Mouse (Mus musculus) T-cell, adult 2 months (primary cell): Measurements from ENCODE around the gene Hdac9.
"Not testable (repeated sequence)": the region's sequence is repeated elsewhere in the genome, so short reads cannot be mapped to it uniquely, and the experiment has no call there.

Experiments used
- DNase-seq: peaks from one replicate; pipeline ENCODE4 v3.0.0; 2022; ENCODE audit warnings: low spot score

Hdac9 gene

DNA sequence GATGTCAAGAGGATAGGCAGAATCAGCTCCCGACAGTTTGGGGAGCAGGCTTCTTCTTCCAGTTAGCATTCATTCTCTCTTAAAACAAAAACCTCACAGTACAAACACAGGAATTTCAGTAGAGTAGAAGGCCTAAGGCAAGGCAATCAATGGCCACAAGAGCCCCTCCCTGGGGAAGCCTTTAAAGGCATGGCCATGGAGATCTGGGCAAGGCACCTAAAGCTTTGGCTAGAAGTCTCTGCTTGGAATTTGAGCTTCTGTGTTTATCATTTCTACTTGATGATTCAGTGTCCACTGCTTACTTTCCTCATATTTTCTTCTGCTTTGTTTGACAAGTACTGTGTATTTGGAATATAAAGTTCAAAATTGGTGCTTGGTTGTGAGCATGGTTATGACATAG is 429.2 kb downstream of the Hdac9 start:
- no peak for DNase-seq

DNA sequence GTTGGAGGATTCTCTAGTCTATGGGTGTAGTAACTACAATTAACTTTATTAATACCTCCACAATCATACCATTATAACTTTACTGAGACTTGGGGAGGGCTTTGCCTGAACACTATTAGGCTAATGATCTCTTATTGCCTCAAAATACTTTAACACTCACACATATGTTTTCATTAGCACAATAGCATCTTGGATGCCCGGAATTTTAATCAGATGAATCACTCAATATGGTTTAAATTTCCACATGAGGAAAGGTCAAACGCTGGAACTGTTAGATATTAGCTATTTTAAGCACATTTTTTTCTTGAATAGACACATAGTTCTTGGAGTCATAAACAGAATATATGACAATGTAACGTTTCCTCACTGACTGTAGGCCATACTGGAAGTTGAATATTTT is 429.9 kb downstream of the Hdac9 start:
- DNase-seq, result no peak

DNA sequence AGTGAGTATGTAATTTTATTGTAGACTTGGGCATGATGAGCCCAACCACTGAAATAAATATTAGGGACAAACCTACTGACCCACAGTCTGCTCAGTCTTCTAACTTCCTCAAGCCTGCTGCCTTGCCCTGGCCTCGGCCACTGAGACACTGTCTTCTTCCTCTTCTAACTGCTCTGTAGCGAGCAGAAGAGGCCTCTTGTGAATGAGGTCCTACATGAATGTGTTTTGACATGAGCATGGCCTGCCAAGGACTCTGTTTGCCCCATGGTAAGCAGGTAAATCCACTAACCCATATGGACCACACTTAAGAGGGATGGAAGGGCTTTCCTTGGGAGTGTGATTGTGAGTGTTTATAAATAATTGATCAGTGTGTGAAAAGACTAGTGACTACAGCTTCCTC is 430.9 kb downstream of the Hdac9 start:
- no peak for DNase-seq

DNA sequence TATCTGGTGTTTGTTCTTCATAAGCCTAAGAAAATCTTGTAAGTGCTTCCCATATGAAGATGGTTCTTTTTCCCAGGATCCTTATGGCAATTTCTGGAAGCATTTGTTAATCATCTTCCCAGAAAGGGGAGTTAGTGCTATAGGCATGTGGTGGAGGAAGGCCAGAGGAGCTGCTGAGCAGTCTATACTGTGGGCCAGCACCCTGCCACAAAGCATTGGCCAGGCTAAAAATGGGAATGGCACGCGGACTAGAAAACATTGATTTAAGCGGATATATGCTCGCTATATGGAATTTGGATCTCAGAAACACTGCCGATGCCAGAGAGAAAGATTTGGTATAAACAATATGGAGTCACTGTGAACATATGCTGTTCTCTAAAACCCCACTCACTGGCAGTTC is 435.2 kb downstream of the Hdac9 start:
- no peak for DNase-seq

DNA sequence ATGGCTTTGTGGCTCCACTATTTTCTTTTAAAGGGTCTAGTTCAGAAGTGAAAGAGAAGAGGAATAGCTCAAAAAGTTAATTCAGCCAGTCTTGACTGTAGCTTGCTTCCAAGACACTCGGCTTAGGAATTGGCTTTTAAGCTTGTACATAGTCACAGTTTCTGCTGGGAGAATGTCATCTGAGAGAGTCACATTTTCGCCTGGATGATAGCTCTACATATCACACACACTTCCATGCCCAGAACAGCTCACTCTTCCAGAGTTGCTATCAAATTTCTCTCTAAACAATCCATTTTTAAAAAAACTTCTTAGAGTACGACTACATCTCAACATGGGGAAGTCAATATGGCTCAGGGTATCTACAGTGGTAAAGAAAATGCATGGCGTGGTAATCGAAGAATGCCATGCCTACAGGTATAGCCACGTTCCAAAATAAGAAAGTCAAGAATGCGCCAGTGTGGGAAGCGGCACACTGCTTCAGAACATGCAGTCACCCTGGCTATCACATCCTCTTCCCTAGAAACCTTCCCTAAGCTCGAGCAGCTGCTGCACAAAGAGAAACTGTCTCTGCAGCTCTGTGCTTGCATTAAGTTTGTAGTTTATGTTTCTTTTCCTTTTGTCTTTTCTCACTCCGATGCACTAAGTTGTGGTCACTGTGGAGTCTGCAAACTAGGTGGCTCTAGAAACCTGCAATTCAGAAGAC is 443.8 kb downstream of the Hdac9 start:
- DNase-seq, result no peak

DNA sequence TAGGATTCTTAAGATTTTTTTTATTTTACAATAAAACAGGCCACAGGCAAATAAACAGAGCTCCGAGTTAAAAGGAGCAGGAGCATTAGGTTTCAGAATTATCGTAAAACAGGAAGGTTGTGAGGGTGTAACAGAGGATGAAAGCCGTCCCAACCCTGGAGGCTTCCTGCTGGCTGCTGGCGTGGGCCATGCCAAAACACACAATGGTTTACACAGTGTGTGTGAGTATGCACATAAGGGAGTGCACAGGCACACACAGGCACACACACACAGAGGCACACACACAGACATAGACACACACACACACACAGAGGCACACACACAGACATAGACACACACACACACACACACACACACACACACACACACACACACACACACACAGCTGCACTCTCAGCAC is 444.4 kb downstream of the Hdac9 start:
- DNase-seq, result no peak

DNA sequence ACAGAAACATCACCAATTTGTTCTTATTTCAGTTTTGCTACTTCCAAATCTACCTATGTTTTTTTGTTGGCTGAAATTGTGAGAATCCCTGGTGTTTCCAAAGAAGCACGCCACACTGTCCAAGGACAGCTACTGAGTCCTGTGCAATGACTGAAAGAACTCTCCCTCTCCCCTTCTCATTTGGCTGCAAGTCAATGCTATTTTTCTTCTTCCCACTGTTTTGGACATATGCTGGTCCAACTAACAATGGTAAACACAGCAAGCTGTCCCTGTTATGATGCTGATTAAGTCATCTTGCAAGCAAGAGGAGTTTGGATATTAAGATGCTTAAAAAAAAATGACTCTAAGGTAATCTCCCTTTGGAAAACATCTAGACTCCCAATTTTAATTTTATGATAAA is 455.2 kb downstream of the Hdac9 start:
- no peak for DNase-seq

DNA sequence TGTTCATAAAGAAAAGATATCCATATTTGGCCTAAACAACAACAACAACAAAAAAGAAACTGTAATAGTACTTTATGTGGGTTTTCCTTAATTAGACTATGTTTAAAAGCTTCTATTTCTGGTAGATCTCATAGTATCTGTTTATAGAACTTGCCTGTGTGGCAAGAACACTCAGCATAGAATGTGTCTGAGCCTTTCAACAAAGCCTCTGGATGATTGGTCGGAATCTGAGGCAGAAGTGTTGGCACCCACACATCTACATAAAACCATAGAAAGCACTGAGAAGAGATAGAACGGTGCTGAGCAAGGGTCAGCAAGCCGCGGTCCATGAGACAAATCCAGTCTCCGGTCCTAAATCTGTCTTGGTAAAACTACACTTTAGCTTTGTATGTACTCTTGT is 464.3 kb downstream of the Hdac9 start:
- no peak for DNase-seq

DNA sequence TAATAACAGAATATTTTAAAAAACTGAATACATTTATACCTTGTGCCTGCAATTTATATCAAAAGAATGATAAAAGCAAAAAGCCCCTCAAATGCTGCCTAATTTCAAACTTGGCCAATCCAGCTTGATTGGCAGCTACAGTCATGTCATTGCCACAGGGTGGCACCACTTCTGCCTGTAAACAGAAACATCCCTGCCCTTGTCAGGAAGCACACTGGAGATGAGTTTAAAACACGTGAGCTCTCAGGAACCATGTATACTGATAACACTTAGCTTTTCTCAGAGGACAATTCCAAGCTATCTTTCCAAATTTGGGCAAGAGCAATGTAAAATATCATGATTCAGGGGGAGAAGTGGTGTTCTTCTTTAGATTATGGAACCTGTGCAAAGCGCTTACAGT is 465.7 kb downstream of the Hdac9 start:
- DNase-seq, result no peak

DNA sequence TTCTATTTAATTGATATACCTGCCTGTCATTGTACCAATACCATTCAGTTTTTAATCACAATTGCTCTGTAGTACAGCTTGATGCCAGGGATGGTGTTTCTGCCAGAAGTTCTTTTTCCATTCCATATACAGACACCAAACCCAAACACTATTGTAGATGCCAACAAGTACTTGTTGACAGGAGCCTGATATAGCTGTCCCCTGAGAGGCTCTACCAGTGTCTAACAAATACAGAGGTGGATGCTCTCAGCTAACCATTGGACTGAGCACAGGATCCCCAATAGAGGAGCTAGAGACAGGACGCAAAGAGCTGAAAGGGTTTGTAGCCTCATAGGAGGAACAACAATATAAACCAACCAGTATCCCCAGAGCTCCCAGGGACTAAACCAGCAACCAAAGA is 472.2 kb downstream of the Hdac9 start:
- not testable (repeated sequence) for DNase-seq

DNA sequence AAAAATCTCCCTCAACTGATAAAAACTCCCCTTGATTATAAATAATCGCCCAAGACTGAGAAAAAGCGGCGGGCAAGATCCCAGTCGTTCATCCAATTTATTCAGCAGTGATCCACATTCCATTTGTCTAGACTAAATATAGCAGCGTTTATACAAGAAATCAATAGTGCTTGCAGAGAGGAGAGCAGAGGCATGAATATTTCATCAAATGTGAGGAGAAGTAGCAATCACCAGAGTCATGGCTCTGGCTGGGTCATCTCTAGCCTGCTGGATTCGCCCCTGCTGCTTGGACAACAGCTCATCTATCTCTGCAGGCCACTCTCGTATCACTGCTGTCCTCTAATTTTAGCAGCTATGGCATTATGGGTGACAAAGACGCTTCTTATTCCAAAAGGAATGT is 476.0 kb downstream of the Hdac9 start:
- DNase-seq, result no peak

DNA sequence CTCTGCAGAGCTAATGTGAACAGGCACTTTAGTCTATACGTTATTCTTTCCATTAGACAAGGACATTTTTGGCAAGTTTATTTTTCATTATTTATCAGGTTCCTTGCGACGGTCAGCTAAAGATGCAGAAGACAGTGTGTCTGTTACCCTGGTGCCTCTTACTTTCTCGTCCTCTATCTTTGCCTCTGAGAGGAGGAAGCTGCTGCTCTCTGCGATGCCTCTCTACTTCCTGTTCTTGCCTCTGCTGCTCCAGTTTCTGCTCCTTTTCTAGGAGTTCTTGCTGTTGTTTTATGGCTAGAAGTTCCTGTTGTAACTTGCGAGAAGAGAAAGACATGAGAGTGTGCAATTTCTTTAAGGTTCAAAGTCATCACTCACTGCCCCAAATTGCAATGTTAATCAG is 484.0 kb downstream of the Hdac9 start:
- DNase-seq, result no peak

DNA sequence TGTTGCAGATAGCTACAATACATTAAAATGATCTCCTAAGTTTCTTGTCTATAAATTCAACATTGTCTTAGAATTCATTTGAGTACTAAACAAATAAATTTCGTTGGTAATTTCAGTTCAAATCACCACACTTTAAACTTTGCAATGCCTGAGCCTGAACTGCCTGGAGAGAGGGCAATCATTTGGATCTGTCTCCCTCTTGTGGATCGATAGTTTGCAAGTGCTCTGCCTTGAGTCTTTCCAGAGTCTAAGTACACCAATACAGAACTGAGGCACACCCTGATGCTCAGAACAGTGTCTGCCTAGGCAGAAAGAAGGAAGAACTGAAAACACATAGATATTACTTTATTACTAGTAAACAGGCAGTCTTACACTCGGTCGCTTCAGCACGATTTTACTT is 484.4 kb downstream of the Hdac9 start:
- no peak for DNase-seq

DNA sequence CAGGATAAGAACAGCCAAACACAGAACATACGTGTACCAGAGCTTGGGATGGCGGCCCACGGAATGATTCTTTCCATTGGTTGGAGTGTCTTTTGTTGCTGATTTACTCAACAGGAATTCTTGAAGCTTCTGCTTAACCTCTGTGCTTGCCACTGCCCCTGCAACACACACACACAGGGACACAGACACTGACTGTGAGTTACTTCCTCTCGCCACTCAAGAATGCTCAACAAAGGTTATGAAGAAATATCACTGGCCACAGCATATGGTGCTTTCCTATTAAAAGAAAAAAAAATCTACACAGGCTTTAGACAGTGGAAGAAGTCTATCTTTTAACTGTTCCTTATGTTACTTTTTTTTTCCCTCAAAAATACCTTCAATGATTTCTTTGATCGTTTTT is 485.1 kb downstream of the Hdac9 start:
- DNase-seq, result no peak

DNA sequence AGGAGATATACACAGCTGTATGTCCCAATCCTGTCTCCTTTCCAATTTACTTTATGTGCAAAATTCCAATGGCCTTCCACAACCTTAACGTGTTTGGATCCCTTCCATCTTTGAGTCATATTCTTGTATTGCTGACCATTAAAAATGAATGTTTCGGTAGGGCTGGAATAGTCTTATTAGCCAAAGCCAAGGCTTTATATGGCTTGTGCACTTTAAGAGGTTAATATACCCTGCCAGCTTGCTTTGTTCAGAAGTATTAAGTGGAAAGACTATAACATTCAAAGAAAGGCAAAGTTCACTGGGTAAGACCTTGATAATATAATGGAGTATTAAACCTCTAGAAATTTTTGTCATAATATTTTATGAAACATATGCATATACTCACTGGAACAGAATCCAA is 491.4 kb downstream of the Hdac9 start:
- DNase-seq, result no peak

DNA sequence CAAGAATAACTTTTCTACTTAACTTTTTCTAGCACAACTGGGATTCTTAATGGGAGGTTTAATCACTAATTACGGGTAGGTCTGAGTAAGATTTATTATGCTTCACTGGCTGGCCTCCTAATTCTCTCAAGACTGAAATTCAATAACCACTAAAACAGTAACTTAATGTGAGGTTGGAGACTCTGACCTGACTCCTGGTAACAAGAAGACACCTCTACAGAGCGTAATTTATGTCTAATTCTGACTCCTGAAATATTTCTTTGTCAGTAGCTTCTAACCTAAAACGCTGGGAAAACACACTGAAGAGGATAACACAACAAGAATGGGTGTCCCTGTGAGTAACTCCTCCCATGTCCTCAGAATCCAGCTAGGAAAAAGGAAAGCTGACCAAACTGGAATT is 508.8 kb downstream of the Hdac9 start:
- DNase-seq, result no peak

DNA sequence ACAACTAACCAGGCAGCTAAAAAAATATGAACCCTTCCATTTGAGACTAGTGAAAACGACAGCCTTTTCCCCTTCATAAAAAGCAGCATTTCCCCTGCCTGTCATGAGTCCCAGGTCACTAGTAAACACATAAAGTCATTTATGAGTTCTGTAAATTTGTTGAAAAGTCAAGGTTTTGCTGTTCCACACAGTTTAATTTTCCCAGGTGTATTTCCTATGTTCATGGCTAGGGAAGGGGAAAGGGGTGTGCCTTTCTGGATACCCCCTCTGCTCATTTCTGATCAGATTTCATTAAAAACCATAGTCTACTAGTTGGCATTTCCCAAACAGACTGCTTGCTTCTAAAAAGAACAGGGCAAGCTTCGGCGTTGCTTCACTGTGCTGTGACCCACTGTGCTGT is 509.8 kb downstream of the Hdac9 start:
- no peak for DNase-seq

DNA sequence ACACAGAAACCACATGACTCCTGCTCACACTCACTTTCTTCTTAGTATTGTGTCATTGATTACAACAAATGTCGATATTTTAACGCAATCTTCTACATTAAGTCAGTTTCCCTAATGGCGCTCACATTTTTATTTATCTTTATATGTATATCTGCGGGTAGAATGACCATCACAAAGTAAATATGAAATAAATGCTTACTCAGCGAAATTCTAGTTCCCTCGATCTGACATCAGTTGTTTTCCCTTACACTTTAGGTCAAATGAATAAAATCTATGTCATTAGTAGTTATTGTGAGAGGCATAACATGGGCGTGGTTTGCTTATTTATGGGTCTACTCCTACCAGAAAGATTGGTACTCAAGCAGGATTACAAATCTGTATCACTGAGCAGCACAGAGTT is 514.8 kb downstream of the Hdac9 start:
- no peak for DNase-seq

DNA sequence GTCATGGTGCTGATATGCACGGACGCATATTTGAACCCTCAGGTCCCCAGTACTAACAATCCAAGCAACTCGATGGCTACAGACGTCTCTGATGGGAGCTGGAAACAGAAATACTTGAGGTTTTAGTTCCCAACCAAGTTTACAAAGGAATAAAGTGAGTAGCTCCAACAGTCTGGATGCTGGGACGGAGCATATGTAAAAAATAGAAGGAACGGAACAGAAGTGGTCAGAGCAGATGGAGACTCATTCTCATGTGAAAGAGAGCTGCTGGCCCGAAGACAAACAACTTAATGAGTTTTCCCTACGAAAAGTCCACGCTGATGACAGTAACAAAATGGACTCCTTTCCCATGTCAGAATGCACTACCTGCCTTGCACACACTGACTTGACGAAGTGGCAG is 518.3 kb downstream of the Hdac9 start:
- no peak for DNase-seq

DNA sequence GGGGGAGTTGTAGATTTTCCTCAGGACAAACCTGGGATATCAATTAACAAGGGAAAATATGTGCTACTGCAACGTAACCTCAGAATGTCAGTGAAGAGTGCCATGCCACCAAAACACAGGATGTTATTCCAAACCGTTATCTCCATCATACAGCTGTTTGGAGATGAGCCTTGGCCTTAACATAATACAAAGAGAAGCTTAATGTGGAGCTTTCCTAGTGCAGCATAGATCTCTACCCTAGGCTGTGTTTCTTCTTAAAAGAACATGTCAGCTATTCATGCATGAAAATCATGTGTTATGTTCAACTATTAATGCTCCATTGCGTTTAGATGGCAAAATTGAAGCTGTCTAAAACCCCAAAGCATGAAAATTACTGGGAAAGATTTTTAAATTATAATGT is 522.6 kb downstream of the Hdac9 start:
- DNase-seq, result no peak

DNA sequence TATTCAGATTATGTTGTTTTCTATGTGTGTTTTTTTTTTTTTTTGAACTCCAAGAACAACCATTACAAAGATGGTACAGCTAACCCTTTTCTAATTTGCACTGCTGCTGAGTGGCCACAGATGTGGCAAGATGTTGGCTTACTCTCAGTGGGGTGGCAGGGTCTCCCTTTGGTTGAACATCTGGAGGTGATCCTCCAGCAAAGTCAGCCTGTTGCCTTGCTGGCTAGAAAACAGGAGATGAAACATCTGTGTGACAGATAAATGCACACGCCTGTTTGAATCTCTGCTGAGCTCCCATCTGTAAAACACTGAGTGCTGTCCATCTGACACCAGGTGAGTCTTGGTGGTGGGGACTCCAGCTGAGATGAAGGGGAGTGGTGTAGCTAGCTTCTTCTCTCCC is 537.2 kb downstream of the Hdac9 start:
- DNase-seq, result no peak

DNA sequence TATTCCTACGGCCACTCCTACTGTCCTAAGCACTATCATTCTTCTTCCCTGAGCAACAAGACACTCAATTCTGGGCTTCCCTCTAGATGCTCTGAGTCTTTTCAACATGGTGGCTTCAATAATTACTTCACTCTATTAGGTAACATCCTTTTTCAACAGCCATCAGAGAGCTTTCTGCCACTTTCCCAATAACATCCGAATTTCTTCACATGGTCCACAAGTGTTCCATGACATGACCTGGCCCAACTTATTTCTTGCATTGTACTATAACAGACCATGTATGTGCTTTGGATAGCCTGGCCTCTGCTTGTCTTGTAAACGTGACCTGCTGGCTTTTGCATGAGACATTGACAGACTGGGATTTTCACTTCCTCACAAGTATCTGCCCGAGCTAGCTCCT is 538.3 kb downstream of the Hdac9 start:
- DNase-seq, result no peak

DNA sequence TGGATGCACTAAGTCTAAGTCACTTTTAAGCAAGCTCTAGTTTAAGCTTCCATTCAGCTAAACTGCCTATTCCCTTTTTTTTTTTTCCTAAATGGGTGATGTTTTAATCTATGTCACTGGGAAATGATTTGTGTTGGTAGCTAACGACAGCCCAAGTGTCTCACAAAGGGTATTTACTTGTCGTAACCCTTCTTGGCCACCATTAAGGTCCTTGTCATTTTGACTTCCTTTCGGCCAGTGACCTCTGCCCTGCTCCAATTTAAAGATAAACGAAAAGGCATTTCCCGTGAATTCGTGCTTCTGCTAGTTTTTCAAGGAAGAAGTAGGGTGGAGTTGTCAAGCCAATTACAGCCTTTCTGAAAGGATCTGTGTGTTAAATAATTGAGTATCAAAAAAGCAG is 565.0 kb downstream of the Hdac9 start:
- DNase-seq, result no peak

DNA sequence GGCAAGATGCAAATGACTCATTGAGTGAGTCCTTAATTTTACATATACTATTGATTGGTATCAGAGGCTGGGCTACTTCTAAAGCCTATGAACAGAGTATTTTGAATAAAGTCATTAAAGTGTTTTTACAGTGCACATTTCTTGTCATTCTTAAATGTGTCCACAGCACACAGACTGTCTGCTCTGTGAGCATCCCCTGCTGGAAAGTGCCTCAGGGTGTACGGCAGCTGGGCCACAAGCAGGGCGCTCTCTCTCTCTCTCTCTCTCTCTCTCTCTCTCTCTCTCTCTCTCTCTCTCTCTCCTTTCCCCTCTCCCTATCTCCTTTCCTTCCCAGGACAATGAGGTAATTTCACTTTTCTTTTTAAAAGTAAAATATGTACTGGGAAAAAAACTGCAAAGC is 569.4 kb downstream of the Hdac9 start:
- no peak for DNase-seq

DNA sequence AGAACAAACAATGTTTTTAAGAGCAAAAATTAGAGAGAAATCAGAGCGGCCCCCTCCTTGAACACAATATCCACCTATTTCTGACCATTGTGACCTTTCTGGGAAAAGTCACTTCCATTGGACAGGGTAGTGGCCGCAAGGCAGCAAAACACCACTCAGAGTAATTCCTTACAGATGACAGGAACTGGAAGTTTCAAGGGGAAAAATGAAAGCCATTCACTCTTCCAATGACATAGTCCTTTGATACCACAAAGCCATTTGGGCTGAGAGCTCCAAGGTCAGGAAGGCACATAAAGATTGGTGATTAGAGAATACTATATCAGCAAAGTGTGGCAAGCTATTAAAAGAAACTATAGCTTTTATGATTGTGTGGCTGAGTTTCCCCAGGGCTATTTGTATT is 574.1 kb downstream of the Hdac9 start:
- DNase-seq, result no peak
